Mouse (Mus musculus): Measurements from ENCODE around the gene Rps6. TPM values are rescaled to one million over a fixed set of nuclear protein-coding genes. Genes with fewer than 3 reads are reported as not detected.

Rps6 gene
- 1,240 and 1,441 TPM in 2 replicates for polyA plus RNA-seq (2012; rRNA removed)

GRCm38 (mm10) chr4:86857113-86858069 lies at the start of gene Rps6:
Rps6 (minus strand) TSS chr4:86857412.

GRCm38 (mm10) chr4:86874146-86874847 lies 17.1 kb upstream of the Rps6 start, which contains the start of gene Acer2:
Acer2 (plus strand) TSS chr4:86874396.

Other genes with a start within 250 kb of the Rps6 start
- gene Haus6, start 245.4 kb downstream of the Rps6 start, polyA plus RNA-seq (2012; rRNA removed): 6.1 and 7.1 TPM in 2 replicates
- 94.1 and 117 TPM in 2 replicates for gene Plin2, start 187.4 kb downstream of the Rps6 start, polyA plus RNA-seq (2012; rRNA removed)
- 2.7 and 3.1 TPM in 2 replicates for gene Dennd4c, start 108.9 kb downstream of the Rps6 start, polyA plus RNA-seq (2012; rRNA removed)
- gene Acer2, start 17.0 kb upstream of the Rps6 start, polyA plus RNA-seq (2012; rRNA removed): 2.5 and 3.0 TPM in 2 replicates